Mouse (Mus musculus) liver, postnatal 0 days (tissue): ENCODE measurements at regions not wholly inside any gene's neighbourhood (a gene's known extent, or its start where the extent isn't known, plus 50 kb on each side); places are given as distances from the start of the nearest gene placed in this dataset.

ENCODE experiments used
- ATAC-seq: fragments of 200-750 bp; cut with Nextera tagmentation; 2 replicates; pipeline ENCODE4 v1.8.0; 2017; ENCODE audit warnings: mild to moderate bottlenecking, moderate library complexity
- DNase-seq: peaks from one replicate; pipeline ENCODE4 v3.0.0-alpha.2; 2016
- H3K27ac ChIP-seq: fragments of 300-500 bp; sonication (generic); 2 replicates; pipeline ENCODE4 v1.5.1; 2014; ENCODE audit warnings: antibody characterized with exemption, moderate library complexity, mild to moderate bottlenecking, low read depth
- H3K27me3 ChIP-seq: fragments of 300-500 bp; sonication (generic); 2 replicates; pipeline ENCODE4 v1.6.1; 2014; ENCODE audit warnings: low read length, control low read depth, mixed read lengths; ENCODE audit not compliant: insufficient read depth
- H3K36me3 ChIP-seq: fragments of 300-500 bp; sonication (generic); replicated peaks from 2 replicates; pipeline ENCODE4 v1.6.1; 2014; ENCODE audit warnings: mild to moderate bottlenecking, control low read depth, low read length, moderate library complexity, mixed read lengths; ENCODE audit not compliant: insufficient read depth
- H3K4me1 ChIP-seq: fragments of 300-500 bp; sonication (generic); 2 replicates; pipeline ENCODE4 v1.6.1; 2014; ENCODE audit warnings: antibody characterized with exemption, mild to moderate bottlenecking, control low read depth; ENCODE audit not compliant: insufficient read depth
- H3K4me2 ChIP-seq: fragments of 300-500 bp; sonication (generic); 2 replicates; pipeline ENCODE4 v1.6.1; 2014; ENCODE audit warnings: low read depth, mild to moderate bottlenecking, low read length, moderate library complexity, mixed read lengths
- H3K4me3 ChIP-seq: fragments of 300-500 bp; sonication (generic); 2 replicates; pipeline ENCODE4 v1.5.1; 2014; ENCODE audit warnings: low read depth, low read length
- H3K9ac ChIP-seq: fragments of 300-500 bp; sonication (generic); replicated peaks from 2 replicates; pipeline ENCODE4 v1.6.1; 2014; ENCODE audit warnings: mild to moderate bottlenecking, moderate library complexity
- H3K9me3 ChIP-seq: fragments of 300-500 bp; sonication (generic); 2 replicates; pipeline ENCODE4 v1.6.1; 2016; ENCODE audit warnings: mild to moderate bottlenecking, control low read depth, low read length, mixed read lengths
- CTCF ChIP-seq: sonication (generic); IDR thresholded peaks from 2 replicates; pipeline ENCODE4 v1.5.1; 2016; ENCODE audit warnings: antibody characterized with exemption, low read depth
- EP300 ChIP-seq: IDR thresholded peaks from 2 replicates; pipeline ENCODE4 v1.6.1; 2016; ENCODE audit warnings: antibody characterized with exemption, low read depth, mild to moderate bottlenecking
- WGBS: fragments of 180-500 bp; shearing (Covaris S2); extraction: QIAGEN DNeasy Blood & Tissue Kit; methylation state at CpG from one replicate; pipeline ENCODE4 v1.1.7; 2014; ENCODE audit not compliant: insufficient replicate concordance; 5-methylcytosine and 5-hydroxymethylcytosine counted together

DNA sequence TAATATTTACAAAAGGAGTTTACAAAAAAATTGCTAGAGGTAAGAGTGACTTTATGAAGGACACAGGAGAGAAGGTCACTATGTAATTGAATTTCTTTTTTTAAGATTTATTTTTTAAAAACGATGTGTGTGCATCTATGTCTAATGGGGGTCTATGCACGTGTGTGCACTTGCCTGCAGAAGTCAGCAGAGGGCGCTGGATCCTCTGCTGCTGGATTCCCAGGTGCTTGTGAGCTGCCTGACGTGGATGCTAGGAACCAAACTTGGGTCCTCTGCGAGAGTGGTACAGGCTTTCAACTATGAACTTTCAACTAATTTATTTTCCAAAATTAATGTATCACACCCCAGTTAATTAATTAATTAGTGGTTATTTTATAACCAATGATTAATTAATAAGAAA lies 85.0 kb downstream of the Glrx3 start:
- Histone ChIP-seq H3K4me1 (no peaks in the 10 kb centered on the region), H3K4me3 (no peak overlapping the region), H3K9ac (no peak overlapping the region), H3K4me2 (no peak overlapping the region), H3K9me3 (no peaks in the 10 kb centered on the region), H3K27me3 (no peaks in the 10 kb centered on the region), H3K36me3 (no peaks in the 10 kb centered on the region), H3K27ac (no peak overlapping the region)
- TF ChIP-seq CTCF, result 0 out of 2 replicates have a peak, but pooled peaks have one; percentile 4
- no peak for TF ChIP-seq EP300
- DNase-seq (no peak), ATAC-seq (no peak)
- 67% methylated on average over 5 of the region's 5 CpGs for WGBS

- Histone ChIP-seq H3K27ac (no peak overlapping the region), H3K9ac (no peak overlapping the region), H3K36me3 (no peaks in the 10 kb centered on the region), H3K4me3 (no peak overlapping the region), H3K4me2 (no peak overlapping the region), H3K27me3 (no peaks in the 10 kb centered on the region), H3K4me1 (no peaks in the 10 kb centered on the region), H3K9me3 (no peaks in the 10 kb centered on the region)
- TF ChIP-seq EP300 (no peak), CTCF (no peak)
- DNase-seq, result no peak
- ATAC-seq, result no peak
- WGBS, result 75% methylated on average over 4 of the region's 4 CpGs
These were observed 96.1 kb downstream of the Glrx3 start for GRCm38 (mm10) chr7:137533476-137533875.

DNA sequence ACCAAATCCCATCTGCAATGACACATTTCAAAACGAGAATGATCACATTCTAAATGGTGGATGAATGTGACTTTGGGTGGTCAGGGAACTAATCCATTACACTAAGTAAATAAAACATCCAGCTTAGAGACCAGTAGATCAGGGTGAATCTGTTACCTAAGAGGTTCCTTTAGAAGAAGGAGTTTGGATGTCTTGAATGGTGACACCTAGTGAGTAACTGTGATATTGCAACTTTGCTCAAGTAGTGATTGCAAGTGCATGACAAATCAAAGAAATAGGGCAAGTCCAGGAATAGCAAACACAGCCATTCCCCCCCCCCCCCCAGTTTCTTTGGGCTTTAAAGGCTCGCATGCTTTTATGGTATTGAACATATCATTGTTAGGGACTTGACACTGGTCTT lies 112.6 kb downstream of the Glrx3 start:
- H3K27me3 ChIP-seq, result no peaks in the 10 kb centered on the region
- H3K4me2 ChIP-seq, result no peak overlapping the region
- H3K27ac ChIP-seq, result no peak overlapping the region
- 36% methylated on average over 2 of the region's 2 CpGs for WGBS
- H3K9me3 ChIP-seq, result no peaks in the 10 kb centered on the region
- TF ChIP-seq CTCF (peak; percentile 59), EP300 (no peak)
- H3K9ac ChIP-seq, result no peak overlapping the region
- H3K4me1 ChIP-seq, result no peaks in the 10 kb centered on the region
- no peaks in the 10 kb centered on the region for H3K36me3 ChIP-seq
- no peak for ATAC-seq
- no peak for DNase-seq
- H3K4me3 ChIP-seq, result no peak overlapping the region

DNA sequence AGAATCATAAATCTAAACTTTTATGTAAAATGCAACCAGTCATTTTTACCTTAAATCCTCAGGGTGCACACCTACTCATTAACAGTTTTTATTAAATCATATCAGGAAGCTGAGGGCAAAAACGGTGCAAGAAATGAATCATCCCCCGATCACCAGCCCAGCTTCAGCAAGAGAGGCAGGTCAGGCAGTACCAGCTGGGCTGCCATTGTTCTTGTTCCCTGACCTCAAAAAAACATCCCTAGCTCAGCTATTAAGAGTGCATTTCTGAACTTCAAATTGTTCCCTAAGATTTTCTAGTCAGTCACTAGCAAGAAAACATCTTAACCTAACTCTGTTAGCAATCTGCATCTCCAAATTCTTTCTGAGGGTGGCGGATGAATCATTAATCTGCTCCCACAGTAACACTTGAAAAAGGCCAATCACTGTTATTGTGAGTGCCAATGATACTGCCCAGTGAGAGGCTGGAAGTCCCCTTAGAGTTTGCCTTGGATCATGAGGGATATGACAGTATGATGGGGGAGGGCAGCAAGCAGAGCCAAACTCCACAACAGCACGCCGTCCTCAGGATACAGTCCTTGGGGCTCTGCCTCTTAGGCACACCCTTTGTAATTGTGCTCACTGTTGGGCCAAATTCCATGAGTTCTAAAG lies 115.3 kb downstream of the Glrx3 start:
- TF ChIP-seq CTCF (no peak), EP300 (no peak)
- no peaks in the 10 kb centered on the region for H3K27me3 ChIP-seq
- no peak overlapping the region for H3K4me2 ChIP-seq
- no peaks in the 10 kb centered on the region for H3K4me1 ChIP-seq
- H3K4me3 ChIP-seq, result no peak overlapping the region
- no peaks in the 10 kb centered on the region for H3K9me3 ChIP-seq
- whole genome bisulfite sequencing, result 79% methylated on average over 5 of the region's 5 CpGs
- no peak overlapping the region for H3K27ac ChIP-seq
- peak; percentile 47; the same call in 1 of the 2 replicates for ATAC-seq
- no peak for DNase-seq
- no peaks in the 10 kb centered on the region for H3K36me3 ChIP-seq
- H3K9ac ChIP-seq, result no peak overlapping the region

GRCm38 (mm10) chr7:137555481-137555880 lies 118.1 kb downstream of the Glrx3 start:
- Histone ChIP-seq H3K27ac (no peak overlapping the region), H3K9me3 (no peaks in the 10 kb centered on the region), H3K4me3 (no peak overlapping the region), H3K27me3 (no peaks in the 10 kb centered on the region), H3K9ac (no peak overlapping the region), H3K4me2 (no peak overlapping the region), H3K4me1 (no peaks in the 10 kb centered on the region), H3K36me3 (no peaks in the 10 kb centered on the region)
- no peak for TF ChIP-seq CTCF
- TF ChIP-seq EP300, result no peak
- 50% methylated on average over 2 of the region's 2 CpGs for WGBS
- peak; percentile 22 for DNase-seq
- ATAC-seq, result peak; percentile 76

- ATAC-seq, result no peak
- DNase-seq, result no peak
- no peak overlapping the region for H3K9ac ChIP-seq
- H3K9me3 ChIP-seq, result no peaks in the 10 kb centered on the region
- no peak overlapping the region for H3K4me2 ChIP-seq
- 86% methylated on average over 3 of the region's 3 CpGs for WGBS
- no peak overlapping the region for H3K4me3 ChIP-seq
- TF ChIP-seq EP300 (no peak), CTCF (no peak)
- H3K27me3 ChIP-seq, result no peaks in the 10 kb centered on the region
- no peak overlapping the region for H3K27ac ChIP-seq
- H3K4me1 ChIP-seq, result no peaks in the 10 kb centered on the region
- no peaks in the 10 kb centered on the region for H3K36me3 ChIP-seq
These were observed 120.0 kb downstream of the Glrx3 start for GRCm38 (mm10) chr7:137557439-137557838.
